Mouse (Mus musculus) hindbrain, postnatal 0 days (tissue): Measurements from ENCODE around the gene Gxylt2. TPM values are rescaled to one million over a fixed set of nuclear protein-coding genes. Genes with fewer than 3 reads are reported as not detected.

ENCODE experiments used
- ATAC-seq: fragments of 200-750 bp; cut with Nextera tagmentation; 2 replicates; pipeline ENCODE4 v1.8.0; 2017; ENCODE audit warnings: mild to moderate bottlenecking, moderate TSS enrichment, moderate library complexity
- DNase-seq: peaks from one replicate; pipeline ENCODE4 v3.0.0-alpha.2; 2015; ENCODE audit warnings: low spot score
- H3K27ac ChIP-seq: fragments of 300-500 bp; sonication (generic); 2 replicates; pipeline ENCODE4 v1.5.1; 2014; ENCODE audit warnings: mild to moderate bottlenecking
- H3K27me3 ChIP-seq: fragments of 300-500 bp; sonication (generic); 2 replicates; pipeline ENCODE4 v1.6.1; 2014; ENCODE audit warnings: low read length, mixed read lengths; ENCODE audit not compliant: insufficient read depth
- H3K36me3 ChIP-seq: fragments of 300-500 bp; sonication (generic); 2 replicates; pipeline ENCODE4 v1.6.1; 2014; ENCODE audit warnings: low read length, mixed read lengths; ENCODE audit not compliant: insufficient read depth
- H3K4me1 ChIP-seq: fragments of 300-500 bp; sonication (generic); 2 replicates; pipeline ENCODE4 v1.6.1; 2014; ENCODE audit warnings: antibody characterized with exemption, low read length, mixed read lengths; ENCODE audit not compliant: insufficient read depth
- H3K4me2 ChIP-seq: fragments of 300-500 bp; sonication (generic); 2 replicates; pipeline ENCODE4 v1.6.1; 2014; ENCODE audit warnings: low read depth, mild to moderate bottlenecking, low read length, moderate library complexity, mixed read lengths
- H3K4me3 ChIP-seq: fragments of 300-500 bp; sonication (generic); 2 replicates; pipeline ENCODE4 v1.5.1; 2014; ENCODE audit warnings: low read length
- H3K9ac ChIP-seq: fragments of 300-500 bp; sonication (generic); replicated peaks from 2 replicates; pipeline ENCODE4 v1.6.1; 2014; ENCODE audit warnings: mild to moderate bottlenecking, low read length, moderate library complexity, mixed read lengths
- H3K9me3 ChIP-seq: fragments of 300-500 bp; sonication (generic); 2 replicates; pipeline ENCODE4 v1.6.1; 2016; ENCODE audit warnings: low read length, mixed read lengths
- CTCF ChIP-seq: IDR thresholded peaks from 2 replicates; pipeline ENCODE4 v1.5.1; 2016; ENCODE audit warnings: antibody characterized with exemption, control low read depth, low read depth
- WGBS: fragments of 180-500 bp; shearing (Covaris S2); extraction: QIAGEN DNeasy Blood & Tissue Kit; methylation state at CpG from one replicate; pipeline ENCODE4 v1.1.7; 2014; 5-methylcytosine and 5-hydroxymethylcytosine counted together
- polyA plus RNA-seq: library from polyadenylated mRNA; unstranded; fragments of >200 nt; fragmentation: Nextera tagmentation; extraction: Ambion mirVana; gene quantifications from 2 replicates; pipeline ENCODE4 v1.2.1, GENCODE M21; 2015
- total RNA-seq: library from RNA; depleted of rRNA; stranded (reverse); fragments of >200 nt; gene quantifications from 2 replicates; pipeline ENCODE4 v1.2.3, GENCODE M21; 2014

Gxylt2 gene
- total and polyA plus RNA-seq, 2 experiments from 2014 or later = 2.4 to 2.5 TPM

DNA sequence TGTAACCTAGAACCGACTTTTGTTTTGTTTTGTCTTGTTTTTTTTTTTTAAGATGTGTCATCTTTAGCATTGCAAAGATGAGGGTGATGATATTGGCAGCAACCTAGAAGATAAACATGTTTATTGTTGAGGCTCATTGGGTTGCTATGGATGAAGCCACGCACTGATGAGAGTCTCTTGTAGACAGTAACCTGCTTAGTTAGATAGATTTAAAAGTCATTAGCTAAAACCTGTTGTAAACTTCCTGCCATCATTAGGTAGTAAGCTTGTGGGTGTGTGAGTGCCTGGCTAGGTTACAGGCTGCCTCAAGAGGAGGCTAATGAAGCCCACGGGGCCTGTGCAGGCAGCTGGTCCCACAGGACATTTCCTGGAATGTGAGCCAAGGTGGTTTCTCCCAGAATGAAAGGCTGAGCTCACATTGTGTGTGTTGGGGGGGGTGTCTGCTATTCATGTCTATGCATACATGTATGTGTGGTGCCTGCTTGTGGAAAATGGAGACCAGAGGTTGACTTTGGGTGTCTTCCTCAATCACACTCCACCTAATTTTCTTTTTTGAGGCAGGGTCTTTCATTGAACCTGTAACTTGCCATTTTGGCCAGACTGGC lies 87.6 kb downstream of the Gxylt2 start:
- Histone ChIP-seq H3K4me1 (no peaks in the 10 kb centered on the region), H3K4me3 (no peak overlapping the region), H3K9me3 (no peaks in the 10 kb centered on the region), H3K36me3 (no peaks in the 10 kb centered on the region), H3K9ac (no peak overlapping the region), H3K27me3 (no peaks in the 10 kb centered on the region), H3K4me2 (no peak overlapping the region), H3K27ac (no peak overlapping the region)
- ATAC-seq (no peak), DNase-seq (no peak)
- no peak for TF ChIP-seq CTCF
- 70% methylated on average over 3 of the region's 3 CpGs for WGBS

DNA sequence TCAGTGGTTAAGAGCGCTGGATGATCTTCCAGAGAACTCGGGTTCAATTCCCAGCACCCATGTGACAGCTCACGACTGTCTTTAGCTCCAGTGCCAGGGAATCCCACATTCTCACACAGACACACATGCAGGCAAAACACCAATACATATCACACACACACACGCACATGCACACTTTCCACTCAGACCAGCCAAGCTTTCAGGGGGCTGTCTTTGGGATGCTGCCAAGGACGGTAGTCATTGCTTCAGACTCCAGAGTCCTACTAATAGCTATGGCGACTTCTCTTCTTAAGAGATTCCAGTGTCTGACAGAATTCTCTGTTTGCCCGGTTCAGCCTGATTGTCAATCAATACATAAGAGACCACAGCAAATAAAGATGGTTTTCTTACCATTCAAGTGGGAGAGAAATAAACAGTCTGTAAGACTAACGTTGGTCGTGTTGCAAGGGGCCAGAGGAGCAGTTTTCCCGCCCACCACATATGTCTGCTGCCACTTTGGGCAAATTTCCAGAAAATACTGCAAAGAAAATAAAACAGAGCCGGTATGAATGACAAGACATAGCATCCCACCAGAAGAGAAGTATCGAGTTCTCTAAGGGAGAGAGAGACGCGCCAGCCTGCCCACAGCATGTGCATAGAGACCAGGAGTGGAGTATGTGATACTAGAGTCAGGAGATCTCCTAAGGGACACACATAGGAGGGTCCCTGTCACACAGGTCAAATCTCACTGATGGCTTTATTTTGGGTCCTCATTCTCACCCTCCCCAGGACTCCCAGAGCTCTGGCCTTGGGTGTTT lies 88.6 kb downstream of the Gxylt2 start:
- no peak overlapping the region for H3K4me3 ChIP-seq
- no peak overlapping the region for H3K9ac ChIP-seq
- H3K4me1 ChIP-seq = no peaks in the 10 kb centered on the region
- H3K4me2 ChIP-seq = no peak overlapping the region
- no peaks in the 10 kb centered on the region for H3K36me3 ChIP-seq
- 56% methylated on average over 14 of the region's 14 CpGs for WGBS
- 0 out of 2 replicates have a peak, but pooled peaks have one; percentile 35 for ATAC-seq
- peak; percentile 57 for DNase-seq
- H3K9me3 ChIP-seq = no peaks in the 10 kb centered on the region
- H3K27me3 ChIP-seq = no peaks in the 10 kb centered on the region
- H3K27ac ChIP-seq = no peak overlapping the region
- no peak for TF ChIP-seq CTCF

DNA sequence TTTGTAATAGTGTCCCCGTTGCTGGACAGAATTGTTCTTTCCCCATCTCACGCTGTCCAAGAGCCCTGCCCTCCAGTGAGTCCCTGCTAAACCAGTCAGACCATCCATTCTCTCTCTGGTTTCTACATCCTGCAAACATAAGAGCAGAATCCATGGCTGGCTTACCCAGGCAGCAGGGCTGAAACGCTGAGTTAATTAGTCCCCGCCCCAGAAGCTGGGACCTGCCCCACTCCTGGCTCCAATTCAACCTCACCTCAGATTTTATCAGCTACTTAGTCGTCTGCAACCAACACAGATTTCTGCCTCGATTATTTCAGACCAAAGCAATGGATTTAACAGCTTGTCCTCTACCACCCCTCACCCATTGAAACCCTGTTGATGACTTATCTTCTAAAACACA lies 91.3 kb downstream of the Gxylt2 start:
- DNase-seq (peak; percentile 34), ATAC-seq (no peak)
- WGBS = 52% methylated on average over 6 of the region's 6 CpGs
- H3K4me3 ChIP-seq = no peak overlapping the region
- H3K27ac ChIP-seq = no peak overlapping the region
- no peak for TF ChIP-seq CTCF
- H3K9ac ChIP-seq = no peak overlapping the region
- no peaks in the 10 kb centered on the region for H3K9me3 ChIP-seq
- no peak overlapping the region for H3K4me2 ChIP-seq
- no peaks in the 10 kb centered on the region for H3K4me1 ChIP-seq
- H3K27me3 ChIP-seq = no peaks in the 10 kb centered on the region
- H3K36me3 ChIP-seq = no peaks in the 10 kb centered on the region

DNA sequence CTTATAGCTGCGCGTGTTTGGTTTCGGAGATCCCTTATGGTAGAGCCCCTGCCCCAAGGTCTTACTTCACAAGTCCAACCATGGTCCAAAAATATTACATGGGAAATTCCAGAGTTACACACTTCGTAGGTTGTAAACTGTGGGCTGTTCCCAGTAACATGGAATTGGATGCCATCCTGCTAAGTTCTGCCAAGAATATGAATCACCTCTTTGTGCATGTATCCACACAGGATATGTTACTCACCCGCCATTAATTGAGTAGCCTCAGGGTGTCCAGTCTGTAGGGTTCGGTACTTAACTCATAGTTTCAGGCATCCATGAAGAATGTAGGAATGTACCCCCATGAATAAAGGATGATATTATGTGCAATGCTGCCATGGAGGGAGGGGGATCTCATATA lies 94.8 kb downstream of the Gxylt2 start:
- no peak overlapping the region for H3K4me3 ChIP-seq
- 82% methylated on average over 6 of the region's 6 CpGs for WGBS
- no peak overlapping the region for H3K27ac ChIP-seq
- no peaks in the 10 kb centered on the region for H3K9me3 ChIP-seq
- no peak for ATAC-seq
- no peaks in the 10 kb centered on the region for H3K36me3 ChIP-seq
- H3K9ac ChIP-seq = no peak overlapping the region
- TF ChIP-seq CTCF = no peak
- H3K27me3 ChIP-seq = no peaks in the 10 kb centered on the region
- H3K4me2 ChIP-seq = no peak overlapping the region
- DNase-seq = no peak
- H3K4me1 ChIP-seq = no peaks in the 10 kb centered on the region

DNA sequence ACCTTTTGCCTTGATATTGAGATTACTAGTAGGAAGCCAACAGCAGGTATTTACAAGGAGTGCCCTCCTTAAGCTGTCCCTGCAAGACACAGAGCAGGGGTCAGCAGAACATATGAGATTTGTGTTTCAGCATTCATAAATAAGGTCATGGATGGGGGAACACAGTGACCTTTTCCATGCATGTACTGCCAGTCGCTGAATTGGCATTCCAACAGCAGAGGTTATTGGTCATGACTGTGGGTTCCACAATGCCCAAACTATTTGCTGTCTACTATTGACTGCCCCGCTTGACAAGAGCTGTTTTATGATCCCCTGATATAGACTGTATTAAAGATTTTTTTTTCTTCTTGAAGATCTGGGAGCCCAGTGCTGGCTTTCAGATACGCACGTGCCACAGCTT lies 95.2 kb downstream of the Gxylt2 start:
- Histone ChIP-seq H3K9ac (no peak overlapping the region), H3K4me2 (no peak overlapping the region), H3K4me1 (no peaks in the 10 kb centered on the region), H3K9me3 (no peaks in the 10 kb centered on the region), H3K27me3 (no peaks in the 10 kb centered on the region), H3K4me3 (no peak overlapping the region), H3K27ac (no peak overlapping the region), H3K36me3 (no peaks in the 10 kb centered on the region)
- ATAC-seq = no peak
- WGBS = 91% methylated on average over 4 of the region's 4 CpGs
- TF ChIP-seq CTCF = no peak
- DNase-seq = no peak

GRCm38 (mm10) chr6:100800497-100800955 lies 96.0 kb downstream of the Gxylt2 start:
- Histone ChIP-seq H3K4me1 (no peaks in the 10 kb centered on the region), H3K4me2 (peak overlapping the region; percentile 18; the same call in 1 of the 2 replicates), H3K27ac (no peak overlapping the region), H3K27me3 (no peaks in the 10 kb centered on the region), H3K9me3 (no peaks in the 10 kb centered on the region), H3K9ac (no peak overlapping the region), H3K4me3 (no peak overlapping the region), H3K36me3 (no peaks in the 10 kb centered on the region)
- DNase-seq (peak; percentile 46), ATAC-seq (peak; percentile 43; the same call in 1 of the 2 replicates)
- TF ChIP-seq CTCF = no peak
- 45% methylated on average over 10 of the region's 10 CpGs for WGBS
